Mouse (Mus musculus) small intestine, adult 2 months (tissue): ENCODE measurements around the gene Slc7a6. TPM values are rescaled to one million over a fixed set of nuclear protein-coding genes. Genes with fewer than 3 reads are reported as not detected.

Source experiments
- H3K27ac ChIP-seq: fragments of 200-500 bp; 2 replicates; pipeline ENCODE4 v1.5.1; 2012; ENCODE audit warnings: low read depth, low read length, control low read depth, inconsistent platforms; ENCODE audit not compliant: insufficient read depth
- H3K27me3 ChIP-seq: fragments of 200-500 bp; 2 replicates; pipeline ENCODE4 v1.6.1; 2012; ENCODE audit warnings: mild to moderate bottlenecking, moderate library complexity, low read length, inconsistent platforms; ENCODE audit not compliant: control insufficient read depth, insufficient read depth
- H3K36me3 ChIP-seq: fragments of 200-500 bp; 2 replicates; pipeline ENCODE4 v1.6.1; 2012; ENCODE audit warnings: mild to moderate bottlenecking, low read length, control low read depth, inconsistent platforms; ENCODE audit not compliant: control insufficient read depth, insufficient read depth
- H3K4me1 ChIP-seq: fragments of 200-500 bp; 2 replicates; pipeline ENCODE4 v1.6.1; 2012; ENCODE audit warnings: low read length, inconsistent platforms, mixed read lengths; ENCODE audit not compliant: control insufficient read depth, insufficient read depth, insufficient read length
- H3K4me3 ChIP-seq: fragments of 200-500 bp; 2 replicates; pipeline ENCODE4 v1.5.1; 2012; ENCODE audit warnings: low read depth, mild to moderate bottlenecking, control low read depth, inconsistent platforms, low read length, moderate library complexity
- CTCF ChIP-seq: fragments of 200-500 bp; IDR thresholded peaks from 2 replicates; pipeline ENCODE4 v1.5.1; 2012; ENCODE audit warnings: low read depth, mild to moderate bottlenecking, control low read depth, inconsistent platforms, low read length, moderate library complexity, mixed read lengths; ENCODE audit not compliant: insufficient replicate concordance, insufficient read length; ENCODE audit errors: extremely low read depth
- POLR2A ChIP-seq: fragments of 200-500 bp; IDR thresholded peaks from 2 replicates; pipeline ENCODE4 v1.6.1; 2012; ENCODE audit warnings: low read depth, mild to moderate bottlenecking, control low read depth, inconsistent platforms, low read length, moderate library complexity
- WGBS: fragments of 180-500 bp; shearing (Covaris S2); methylation state at CpG from one replicate; pipeline ENCODE4 v1.1.7; 2018; 5-methylcytosine and 5-hydroxymethylcytosine counted together
- polyA plus RNA-seq: library from polyadenylated mRNA; depleted of rRNA; stranded (reverse); fragments of >200 nt; gene quantifications from 2 replicates; pipeline ENCODE4 v1.2.3, GENCODE M21; 2012

Gene Slc7a6
- polyA plus RNA-seq, 1 experiment = 6.2 TPM

DNA sequence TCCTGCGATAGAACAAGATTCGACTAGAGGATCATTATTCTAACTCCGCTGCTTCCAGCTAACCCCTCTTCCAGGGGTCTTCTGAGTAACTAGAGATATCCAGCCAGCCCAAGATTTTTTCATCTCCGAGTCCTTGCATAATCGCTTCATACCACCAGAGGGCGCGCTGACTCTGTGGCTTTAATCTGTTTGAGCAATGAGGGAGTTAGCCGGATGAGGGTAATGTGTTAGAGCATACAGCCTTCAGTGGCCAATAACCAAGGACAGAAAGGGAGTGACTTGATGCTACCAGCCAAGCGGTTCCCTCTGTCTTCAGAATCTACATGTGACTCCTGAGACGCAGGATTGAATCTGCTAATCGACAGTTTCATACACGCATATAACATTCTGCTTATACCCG lies 27.9 kb upstream of the Slc7a6 start:
- TF ChIP-seq CTCF (peak; percentile 84; the same call in 1 of the 2 replicates), POLR2A (no peak)
- WGBS = 3% methylated on average over 13 of the region's 13 CpGs
- Histone ChIP-seq H3K27me3 (no peaks in the 10 kb centered on the region), H3K27ac (no peak overlapping the region), H3K36me3 (no peaks in the 10 kb centered on the region), H3K4me3 (no peak overlapping the region), H3K4me1 (peaks cover 2% of the 10 kb centered on the region; the same call in 1 of the 2 replicates)

DNA sequence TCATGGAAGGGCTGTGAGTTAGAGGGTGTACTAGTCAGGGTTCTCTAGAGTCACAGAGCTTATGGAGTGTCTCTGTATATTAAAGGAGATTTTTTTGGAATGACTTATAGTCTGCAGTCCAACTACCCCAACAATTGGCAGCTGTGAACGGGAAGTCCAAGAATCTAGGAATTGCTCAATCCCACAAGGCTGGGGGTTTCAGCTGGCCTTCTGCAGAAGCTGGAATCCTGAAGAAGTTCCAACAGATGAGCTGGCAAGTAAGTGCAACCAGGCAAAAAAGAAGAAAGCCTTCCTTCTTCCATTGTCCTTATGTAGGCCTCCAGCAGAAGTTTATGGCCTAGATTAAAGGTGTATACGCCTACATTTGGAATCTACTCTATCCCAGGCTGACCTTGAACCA lies 23.3 kb upstream of the Slc7a6 start:
- Histone ChIP-seq H3K36me3 (no peaks in the 10 kb centered on the region), H3K27ac (no peak overlapping the region), H3K27me3 (no peaks in the 10 kb centered on the region), H3K4me3 (no peak overlapping the region), H3K4me1 (no peaks in the 10 kb centered on the region)
- no peak for TF ChIP-seq POLR2A
- no peak for TF ChIP-seq CTCF
- WGBS = 61% methylated on average over 2 of the region's 2 CpGs

DNA sequence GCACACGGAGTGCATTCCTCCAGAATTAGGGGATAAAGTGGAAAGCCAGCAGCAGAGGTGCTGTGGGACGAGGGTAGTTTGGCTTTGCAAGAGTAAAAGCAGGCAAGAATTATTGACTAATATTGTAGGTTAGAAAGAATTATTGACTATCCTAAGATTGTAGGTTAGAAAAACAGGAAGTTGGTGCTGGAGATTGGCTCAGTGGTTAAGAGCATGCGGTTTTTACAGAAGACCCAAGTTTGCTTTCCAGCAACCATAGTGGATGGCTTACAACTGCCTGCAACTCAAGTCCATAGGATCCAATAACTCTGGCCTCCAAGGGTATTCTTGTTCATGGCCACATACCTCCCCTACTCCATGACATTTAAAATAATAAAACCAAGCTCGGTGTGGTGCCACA lies 22.6 kb upstream of the Slc7a6 start:
- TF ChIP-seq CTCF (no peak), POLR2A (no peak)
- no peak overlapping the region for H3K27ac ChIP-seq
- no peaks in the 10 kb centered on the region; the same call in 1 of the 2 replicates for H3K4me1 ChIP-seq
- no peaks in the 10 kb centered on the region for H3K36me3 ChIP-seq
- H3K4me3 ChIP-seq = no peak overlapping the region
- no peaks in the 10 kb centered on the region for H3K27me3 ChIP-seq
- 87% methylated on average over 4 of the region's 4 CpGs for WGBS

DNA sequence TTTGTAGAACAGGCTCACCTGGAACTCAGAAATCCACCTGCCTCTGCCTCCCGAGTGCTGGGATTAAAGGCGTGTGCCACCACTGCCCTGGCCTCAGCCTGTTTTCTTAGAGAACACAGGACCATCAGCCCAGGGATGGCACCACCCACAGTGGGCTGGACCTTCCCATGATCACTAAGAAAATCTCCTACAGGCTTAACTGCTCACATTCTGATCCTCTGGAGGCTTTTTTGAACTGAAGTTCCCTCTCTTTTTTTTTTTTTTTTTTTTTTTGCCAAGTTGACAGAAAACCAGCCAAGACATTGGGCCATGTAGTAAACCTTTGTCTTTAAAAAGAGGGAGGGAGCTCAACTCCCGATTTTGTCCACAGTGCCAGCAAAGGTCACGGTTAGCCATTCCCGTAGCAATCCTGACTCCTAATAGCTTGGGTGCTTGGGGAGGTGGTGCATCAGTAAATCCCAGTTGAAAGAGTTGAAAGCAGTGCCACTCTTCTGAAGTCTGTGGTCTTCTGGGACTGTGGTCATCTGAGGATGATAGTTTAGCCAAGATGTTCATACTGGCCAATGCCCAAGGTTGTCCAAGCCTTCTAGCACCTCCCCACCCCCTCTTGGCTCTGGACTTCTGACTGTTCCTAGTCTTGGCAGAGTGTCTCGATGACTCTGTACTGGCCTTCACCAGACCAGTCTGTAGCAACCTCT lies 20.6 kb upstream of the Slc7a6 start:
- 74% methylated on average over 6 of the region's 6 CpGs for WGBS
- TF ChIP-seq CTCF (no peak), POLR2A (no peak)
- Histone ChIP-seq H3K36me3 (no peaks in the 10 kb centered on the region), H3K27ac (no peak overlapping the region), H3K27me3 (no peaks in the 10 kb centered on the region), H3K4me3 (no peak overlapping the region), H3K4me1 (no peaks in the 10 kb centered on the region; the same call in 1 of the 2 replicates)

DNA sequence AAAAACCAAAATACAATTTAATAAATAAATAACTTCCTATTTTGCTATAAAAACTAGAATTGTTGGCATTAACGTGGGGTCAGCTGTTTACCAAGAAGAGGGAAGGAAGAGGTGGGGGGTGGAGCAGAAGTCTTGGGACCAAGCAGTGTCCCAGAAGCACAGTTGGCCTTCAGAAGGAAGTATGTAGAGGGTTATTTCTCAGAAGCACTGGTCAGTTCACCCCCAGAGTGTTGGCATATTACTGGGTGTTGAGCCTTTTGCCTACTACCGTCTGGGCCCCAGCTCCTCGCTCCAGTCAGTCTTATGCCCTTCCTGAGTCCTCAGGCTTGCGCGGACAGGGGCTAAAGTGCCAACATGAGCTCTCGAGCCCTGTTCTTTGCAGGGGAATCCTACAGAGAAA lies 19.6 kb upstream of the Slc7a6 start:
- Histone ChIP-seq H3K36me3 (no peaks in the 10 kb centered on the region), H3K4me1 (no peaks in the 10 kb centered on the region; the same call in 1 of the 2 replicates), H3K4me3 (no peak overlapping the region), H3K27ac (no peak overlapping the region), H3K27me3 (no peaks in the 10 kb centered on the region)
- 93% methylated on average over 6 of the region's 6 CpGs for WGBS
- TF ChIP-seq POLR2A (no peak), CTCF (no peak)

DNA sequence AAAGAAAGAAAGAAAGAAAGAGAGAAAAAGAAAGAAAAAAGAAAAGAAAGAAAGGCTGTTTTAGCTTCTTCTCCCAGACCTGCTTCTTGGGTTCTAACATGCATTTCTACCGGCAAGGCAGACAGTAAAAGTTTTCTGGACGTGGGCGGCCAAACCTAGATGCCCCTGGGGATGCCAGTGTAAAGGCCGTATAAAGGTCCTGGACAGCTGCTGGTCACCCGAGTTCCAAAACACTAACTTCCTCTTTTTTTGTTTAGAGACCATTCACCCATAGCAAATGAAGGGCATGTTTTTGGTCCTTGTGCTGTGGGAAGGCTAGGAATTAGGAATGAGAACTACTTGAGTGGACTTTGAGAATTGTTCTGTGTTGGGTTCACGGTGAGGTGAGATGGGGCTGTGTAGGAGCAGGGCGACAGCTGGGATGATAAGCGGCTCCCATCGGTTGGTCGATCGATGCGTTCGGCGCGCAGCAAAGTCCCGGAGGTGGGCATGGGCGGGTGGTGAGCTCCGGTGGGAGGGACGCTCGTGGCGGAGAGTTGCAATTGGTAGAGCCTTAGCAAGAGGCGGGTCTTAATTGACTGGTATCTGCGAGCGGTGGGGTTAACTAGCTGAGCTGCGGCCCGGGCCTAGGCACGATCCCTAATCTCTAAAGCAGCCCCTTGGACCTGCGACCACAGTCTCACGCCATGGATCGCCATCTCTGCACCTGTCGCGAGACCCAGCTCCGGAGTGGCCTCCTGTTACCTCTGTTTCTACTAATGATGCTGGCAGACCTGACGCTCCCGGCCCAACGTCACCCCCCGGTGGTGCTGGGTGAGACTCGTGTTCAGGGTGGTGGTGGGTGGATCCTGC lies 18.6 kb upstream of the Slc7a6 start, which contains the start of gene Pla2g15:
Gene Pla2g15, plus strand, starts transcription at position 599 of the 852 bp plus-strand sequence.
- Histone ChIP-seq H3K4me3 (peak within 1 kb of the TSS; percentile 69), H3K4me1 (no peaks in the 10 kb centered on the region; the same call in 1 of the 2 replicates), H3K27ac (peak within 1 kb of the TSS; percentile 17; the same call in 1 of the 2 replicates), H3K36me3 (no peaks in the 10 kb centered on the region), H3K27me3 (no peaks in the 10 kb centered on the region)
- WGBS = under 1% methylated on average over 38 of the region's 38 CpGs
- TF ChIP-seq CTCF (no peak), POLR2A (peak; percentile 44; the same call in 1 of the 2 replicates)

DNA sequence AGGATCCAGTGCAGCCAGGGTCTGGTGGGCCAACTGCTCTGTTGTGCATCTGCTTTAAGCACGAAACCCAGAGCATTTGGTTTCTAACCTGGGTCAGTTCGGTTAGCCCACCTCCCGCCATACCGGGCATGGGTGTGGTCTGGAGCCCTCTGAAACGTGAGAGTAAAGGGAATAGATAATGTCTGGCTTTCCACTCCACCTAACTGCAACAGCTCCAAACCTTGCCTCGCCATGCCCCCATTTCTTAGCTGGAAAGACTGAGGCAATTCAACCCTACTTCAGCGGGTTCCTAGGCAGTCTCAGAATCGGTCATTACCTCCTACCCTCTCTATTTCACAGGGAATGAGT lies 18.0 kb upstream of the Slc7a6 start:
- Histone ChIP-seq H3K4me1 (no peaks in the 10 kb centered on the region; the same call in 1 of the 2 replicates), H3K36me3 (no peaks in the 10 kb centered on the region), H3K4me3 (peak overlapping the region; percentile 69), H3K27me3 (no peaks in the 10 kb centered on the region), H3K27ac (no peak overlapping the region)
- TF ChIP-seq CTCF (no peak), POLR2A (no peak)
- WGBS = 19% methylated on average over 8 of the region's 8 CpGs
